Mouse (Mus musculus): ENCODE data around the gene Serinc3. TPM values are rescaled to one million over a fixed set of nuclear protein-coding genes. Genes with fewer than 3 reads are reported as not detected.
"Not testable (repeated sequence)": the region's sequence is repeated elsewhere in the genome, so short reads cannot be mapped to it uniquely, and the experiment has no call there.

Gene Serinc3
- polyA plus RNA-seq, 1 experiment from 2014 or later: 31.2 TPM

DNA sequence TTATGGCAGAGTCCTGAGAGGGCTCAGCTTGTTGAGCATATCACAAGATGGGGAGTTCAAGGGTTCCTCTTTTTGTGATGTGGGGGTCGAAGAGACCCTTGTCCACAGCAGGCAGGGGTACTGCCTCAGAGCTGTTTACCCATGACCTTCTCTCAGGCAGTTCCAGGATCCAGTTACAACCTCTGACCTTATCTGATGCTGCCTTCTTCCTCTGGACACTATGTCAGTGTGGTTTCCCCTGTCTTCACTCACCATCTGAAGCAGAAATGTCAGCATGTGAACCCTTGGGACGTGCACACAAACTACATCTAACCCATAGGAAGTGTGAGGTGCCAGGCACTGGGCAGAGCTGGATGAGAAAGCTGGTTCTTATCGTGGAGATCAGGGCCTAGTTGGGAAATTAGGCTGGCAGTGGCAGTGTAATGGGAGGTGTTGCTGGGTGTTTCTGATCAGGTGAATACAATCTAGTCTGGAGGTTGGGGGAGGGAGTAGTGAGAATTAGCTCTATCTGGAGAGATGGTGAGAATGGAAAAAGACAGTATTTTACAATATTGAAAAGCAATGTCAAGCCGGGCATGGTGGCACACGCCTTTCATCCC, 15.3 kb upstream of the Serinc3 start:
- no peak for ATAC-seq (ENCODE audit: low FRiP score, low read depth)
- Histone ChIP-seq H3K36me3 (no peaks in the 10 kb centered on the region), H3K9me3 (no peaks in the 10 kb centered on the region), H3K27ac (replicated peaks) (no peak overlapping the region), H3K9ac (no peak overlapping the region), H3K4me2 (no peak overlapping the region), H3K4me1 (replicated peaks) (peaks cover 27% of the 10 kb centered on the region), H3K27me3 (no peaks in the 10 kb centered on the region), H3K4me3 (no peak overlapping the region)
- WGBS: 91% methylated on average over 5 of the region's 5 CpGs

DNA sequence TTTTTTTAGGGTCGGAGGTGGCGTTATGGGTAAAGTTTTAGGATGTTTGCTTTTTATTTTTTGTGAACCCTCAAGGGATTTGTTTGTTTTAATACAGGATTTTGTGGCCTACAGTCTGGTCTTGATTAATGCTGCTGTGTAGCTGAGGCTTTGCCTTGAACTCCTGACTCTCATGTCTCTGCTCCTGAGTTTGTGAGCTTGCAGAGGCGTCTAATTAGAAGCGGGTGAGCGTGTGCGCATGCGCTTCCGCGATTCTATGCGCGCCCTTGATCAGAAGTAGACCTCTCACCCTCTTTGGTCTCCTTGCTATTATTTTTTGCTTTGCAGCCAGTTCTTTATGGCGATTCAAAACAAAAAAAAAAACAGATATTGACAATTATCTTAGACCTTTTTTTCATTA, 14.5 kb upstream of the Serinc3 start:
- Histone ChIP-seq H3K27ac (replicated peaks) (no peak overlapping the region), H3K4me2 (peak overlapping the region; percentile 60), H3K27me3 (no peaks in the 10 kb centered on the region), H3K9me3 (no peaks in the 10 kb centered on the region), H3K4me1 (replicated peaks) (peaks cover 27% of the 10 kb centered on the region), H3K36me3 (no peaks in the 10 kb centered on the region), H3K9ac (no peak overlapping the region), H3K4me3 (peak overlapping the region; percentile 73)
- WGBS: 85% methylated on average over 12 of the region's 12 CpGs
- no peak for ATAC-seq (ENCODE audit: low FRiP score, low read depth)

- WGBS: under 1% methylated on average over 8 of the region's 8 CpGs
- Histone ChIP-seq H3K4me3 (peak overlapping the region; percentile 73), H3K4me2 (peak overlapping the region; percentile 60), H3K9ac (peak overlapping the region; percentile 65), H3K27ac (replicated peaks) (0 out of 2 replicates have a peak overlapping the region, but pooled peaks have one; percentile 82), H3K27me3 (no peaks in the 10 kb centered on the region), H3K9me3 (no peaks in the 10 kb centered on the region), H3K36me3 (no peaks in the 10 kb centered on the region), H3K4me1 (replicated peaks) (peaks cover 27% of the 10 kb centered on the region)
- no peak for ATAC-seq (ENCODE audit: low FRiP score, low read depth)
Measured at GRCm38 (mm10) chr2:163658941-163659340, 14.0 kb upstream of the Serinc3 start.

DNA sequence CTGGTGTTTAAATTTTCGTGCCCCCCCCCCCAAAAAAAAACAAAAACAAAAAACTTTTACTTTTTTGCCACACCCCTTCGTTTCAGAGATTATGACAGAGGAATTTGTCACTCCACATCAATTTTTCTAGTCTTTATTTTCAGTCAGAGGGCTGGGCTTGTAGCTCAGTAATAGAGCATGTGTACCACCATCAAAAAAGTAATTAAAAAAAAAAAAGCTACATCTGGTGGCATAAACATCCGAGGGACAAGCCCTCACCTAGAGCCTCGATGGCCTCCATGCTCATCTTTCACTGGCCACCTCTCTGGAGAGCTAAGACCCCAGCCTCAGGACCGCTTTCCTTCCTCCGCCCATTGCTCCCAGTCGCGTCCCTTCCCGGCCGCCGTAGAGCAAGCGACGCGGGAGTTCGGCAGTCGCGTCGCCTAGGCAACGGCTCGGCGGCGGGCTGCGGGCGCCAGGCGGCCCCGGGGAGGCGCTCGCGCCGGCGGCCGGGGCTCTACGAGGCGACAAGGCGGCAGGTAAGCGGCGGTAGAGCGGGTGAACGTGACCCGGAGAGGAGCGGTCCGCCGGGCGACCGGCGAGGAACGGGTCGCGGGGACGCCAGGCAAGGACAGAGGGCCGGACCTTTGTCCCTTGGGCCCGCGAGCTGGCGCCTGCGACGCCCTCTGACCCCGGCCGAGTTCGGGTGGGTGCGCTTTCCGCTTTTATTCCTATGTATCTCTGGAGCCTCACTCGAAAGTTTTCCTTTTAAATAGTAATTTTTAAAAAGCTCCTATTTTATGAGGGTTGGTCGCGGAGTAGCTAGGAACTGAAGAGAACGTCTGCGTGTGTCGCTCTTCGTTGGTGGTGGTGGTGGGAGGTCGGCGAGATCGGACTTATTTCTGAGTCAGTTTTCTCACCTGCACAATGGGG, 13.3 kb upstream of the Serinc3 start, which contains the start of gene Pkig:
Gene Pkig, plus strand, starts transcription at position 412 of the 912 bp plus-strand sequence.
- H3K4me2 ChIP-seq: peak within 1 kb of the TSS; percentile 60
- H3K4me1 ChIP-seq (replicated peaks): peaks cover 27% of the 10 kb centered on the region
- peak within 1 kb of the TSS; percentile 82 for H3K27ac ChIP-seq (replicated peaks)
- WGBS: under 1% methylated on average over 70 of the region's 71 CpGs
- peak within 1 kb of the TSS; percentile 65 for H3K9ac ChIP-seq
- ATAC-seq (ENCODE audit: low FRiP score, low read depth): peak; percentile 91
- H3K36me3 ChIP-seq: no peaks in the 10 kb centered on the region
- peak within 1 kb of the TSS; percentile 73 for H3K4me3 ChIP-seq
- no peaks in the 10 kb centered on the region for H3K9me3 ChIP-seq
- no peaks in the 10 kb centered on the region for H3K27me3 ChIP-seq

DNA sequence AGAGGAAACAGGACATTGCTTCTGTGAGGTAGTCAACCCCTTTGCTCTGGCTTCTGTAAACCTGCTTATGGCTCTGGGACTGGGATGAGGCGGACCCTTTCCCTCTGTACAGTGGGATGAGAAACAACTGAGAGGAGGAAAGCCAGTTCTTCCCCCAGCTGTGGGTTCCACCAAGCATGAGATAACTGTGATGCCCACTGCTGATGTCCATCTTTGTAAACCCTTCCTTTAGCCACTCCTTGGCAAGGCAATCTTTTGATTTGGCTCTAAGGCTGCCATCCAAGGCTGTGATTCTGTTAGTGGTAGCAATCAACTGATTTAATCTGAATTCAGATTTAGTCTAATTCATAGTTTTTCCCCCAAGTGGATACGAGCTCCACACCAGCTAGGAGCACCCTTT, 12.6 kb upstream of the Serinc3 start:
- Histone ChIP-seq H3K9me3 (no peaks in the 10 kb centered on the region), H3K4me2 (no peak overlapping the region)
- 85% methylated on average over 2 of the region's 2 CpGs for WGBS

DNA sequence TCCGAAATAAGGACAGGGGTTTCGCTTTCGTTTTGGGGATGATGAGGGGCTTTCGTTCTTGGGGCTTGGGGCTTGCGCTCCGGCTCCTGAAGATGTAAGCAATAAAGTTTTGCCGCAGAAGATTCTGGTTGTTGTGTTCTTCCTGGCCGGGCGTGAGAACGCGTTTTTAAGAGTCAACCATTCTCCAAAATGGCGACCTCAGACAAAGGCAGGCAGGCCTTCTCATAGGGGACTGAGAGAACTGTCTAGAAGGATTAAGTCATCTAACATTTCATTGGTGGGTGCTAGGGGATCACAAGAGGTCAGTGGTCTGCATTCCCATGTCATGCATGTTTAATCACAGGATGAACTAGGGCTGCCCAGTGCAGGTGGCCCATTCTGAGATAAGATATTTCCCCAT, 10.8 kb upstream of the Serinc3 start:
- not testable (repeated sequence) for H3K9ac ChIP-seq; H3K9me3 ChIP-seq; H3K27ac ChIP-seq (replicated peaks); H3K27me3 ChIP-seq; H3K4me3 ChIP-seq; ATAC-seq (ENCODE audit: low FRiP score, low read depth); H3K4me2 ChIP-seq; H3K36me3 ChIP-seq
- 98% methylated on average over 8 of the region's 12 CpGs for WGBS
- peaks cover 21% of the 10 kb centered on the region for H3K4me1 ChIP-seq (replicated peaks)

More for the DNA sequence above, 12.6 kb upstream of the Serinc3 start:
- no peaks in the 10 kb centered on the region for H3K27me3 ChIP-seq
- ATAC-seq (ENCODE audit: low FRiP score, low read depth): no peak
- no peaks in the 10 kb centered on the region for H3K36me3 ChIP-seq
- no peak overlapping the region for H3K4me3 ChIP-seq
- no peak overlapping the region for H3K9ac ChIP-seq
- H3K4me1 ChIP-seq (replicated peaks): peaks cover 27% of the 10 kb centered on the region
- H3K27ac ChIP-seq (replicated peaks): no peak overlapping the region

- WGBS: 91% methylated on average over 5 of the region's 5 CpGs
- no peak overlapping the region for H3K27ac ChIP-seq (replicated peaks)
Measured at GRCm38 (mm10) chr2:163646461-163647080, 1.6 kb upstream of the Serinc3 start.

GRCm38 (mm10) chr2:163645700-163646460, 949 bp upstream of the Serinc3 start:
- no peak for ATAC-seq (ENCODE audit: low FRiP score, low read depth)
- H3K27ac ChIP-seq (replicated peaks): peak overlapping the region; percentile 97
- 80% methylated on average over 11 of the region's 11 CpGs for WGBS
- H3K4me2 ChIP-seq: peak overlapping the region; percentile 61; the same call in 1 of the 2 replicates
- no peaks in the 10 kb centered on the region for H3K27me3 ChIP-seq
- H3K9ac ChIP-seq: no peak overlapping the region
- peaks cover 24% of the 10 kb centered on the region for H3K4me1 ChIP-seq (replicated peaks)
- peaks cover 4% of the 10 kb centered on the region; the same call in 1 of the 2 replicates for H3K9me3 ChIP-seq
- H3K36me3 ChIP-seq: no peaks in the 10 kb centered on the region
- H3K4me3 ChIP-seq: peak overlapping the region; percentile 86; the same call in 1 of the 2 replicates

More at GRCm38 (mm10) chr2:163646461-163647080, 1.6 kb upstream of the Serinc3 start:
- Histone ChIP-seq H3K9me3 (peaks cover 4% of the 10 kb centered on the region; the same call in 1 of the 2 replicates), H3K27me3 (no peaks in the 10 kb centered on the region), H3K4me1 (replicated peaks) (peaks cover 24% of the 10 kb centered on the region), H3K36me3 (no peaks in the 10 kb centered on the region), H3K4me2 (no peak overlapping the region), H3K4me3 (no peak overlapping the region), H3K9ac (no peak overlapping the region)
- no peak for ATAC-seq (ENCODE audit: low FRiP score, low read depth)

- H3K9ac ChIP-seq: peak overlapping the region; percentile 89
- 1% methylated on average over 4 of the region's 4 CpGs for WGBS
- H3K27me3 ChIP-seq: no peaks in the 10 kb centered on the region
- H3K27ac ChIP-seq (replicated peaks): peak overlapping the region; percentile 97
- no peaks in the 10 kb centered on the region for H3K9me3 ChIP-seq
- H3K36me3 ChIP-seq: no peaks in the 10 kb centered on the region
- peak overlapping the region; percentile 61 for H3K4me2 ChIP-seq
- peak overlapping the region; percentile 86 for H3K4me3 ChIP-seq
- no peak for ATAC-seq (ENCODE audit: low FRiP score, low read depth)
- peaks cover 31% of the 10 kb centered on the region for H3K4me1 ChIP-seq (replicated peaks)
Measured at GRCm38 (mm10) chr2:163644047-163644446, 884 bp downstream of the Serinc3 start.

DNA sequence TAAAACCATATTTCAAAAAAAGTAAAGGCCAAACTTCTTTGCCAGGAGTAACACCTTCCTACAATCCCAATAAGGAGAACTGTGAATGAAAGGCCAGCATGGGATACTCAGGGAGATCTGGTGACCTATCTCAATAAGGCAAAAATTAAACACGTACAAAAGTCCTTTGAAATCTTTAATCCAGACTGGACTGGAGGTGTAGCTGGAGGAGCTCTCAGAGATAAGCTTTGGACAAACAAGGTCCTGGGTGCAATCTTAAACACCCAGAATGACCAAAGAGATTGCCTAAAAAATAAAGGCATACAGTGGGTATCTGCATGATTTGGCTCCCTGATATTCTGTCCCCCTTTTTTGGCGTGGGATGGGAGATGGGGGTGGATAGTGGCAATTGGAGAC, 1.4 kb downstream of the Serinc3 start:
- no peaks in the 10 kb centered on the region for H3K36me3 ChIP-seq
- H3K4me2 ChIP-seq: peak overlapping the region; percentile 61
- peak overlapping the region; percentile 89; the same call in 1 of the 2 replicates for H3K9ac ChIP-seq
- H3K4me1 ChIP-seq (replicated peaks): peaks cover 32% of the 10 kb centered on the region
- ATAC-seq (ENCODE audit: low FRiP score, low read depth): no peak
- H3K9me3 ChIP-seq: no peaks in the 10 kb centered on the region
- 83% methylated on average over 2 of the region's 2 CpGs for WGBS
- no peaks in the 10 kb centered on the region for H3K27me3 ChIP-seq
- H3K4me3 ChIP-seq: peak overlapping the region; percentile 86
- H3K27ac ChIP-seq (replicated peaks): peak overlapping the region; percentile 97; the same call in 1 of the 2 replicates

Measured in hindbrain, embryonic 15.5 days (tissue).